Mouse (Mus musculus) liver, postnatal 0 days (tissue): ENCODE data around the gene Acox2. TPM values are rescaled to one million over a fixed set of nuclear protein-coding genes. Genes with fewer than 3 reads are reported as not detected.

ENCODE experiments used
- ATAC-seq: fragments of 200-750 bp; cut with Nextera tagmentation; 2 replicates; pipeline ENCODE4 v1.8.0; 2017; ENCODE audit warnings: mild to moderate bottlenecking, moderate library complexity
- DNase-seq: peaks from one replicate; pipeline ENCODE4 v3.0.0-alpha.2; 2016
- H3K27ac ChIP-seq: fragments of 300-500 bp; sonication (generic); 2 replicates; pipeline ENCODE4 v1.5.1; 2014; ENCODE audit warnings: antibody characterized with exemption, moderate library complexity, mild to moderate bottlenecking, low read depth
- H3K27me3 ChIP-seq: fragments of 300-500 bp; sonication (generic); 2 replicates; pipeline ENCODE4 v1.6.1; 2014; ENCODE audit warnings: low read length, control low read depth, mixed read lengths; ENCODE audit not compliant: insufficient read depth
- H3K36me3 ChIP-seq: fragments of 300-500 bp; sonication (generic); replicated peaks from 2 replicates; pipeline ENCODE4 v1.6.1; 2014; ENCODE audit warnings: mild to moderate bottlenecking, control low read depth, low read length, moderate library complexity, mixed read lengths; ENCODE audit not compliant: insufficient read depth
- H3K4me1 ChIP-seq: fragments of 300-500 bp; sonication (generic); 2 replicates; pipeline ENCODE4 v1.6.1; 2014; ENCODE audit warnings: antibody characterized with exemption, mild to moderate bottlenecking, control low read depth; ENCODE audit not compliant: insufficient read depth
- H3K4me2 ChIP-seq: fragments of 300-500 bp; sonication (generic); 2 replicates; pipeline ENCODE4 v1.6.1; 2014; ENCODE audit warnings: low read depth, mild to moderate bottlenecking, low read length, moderate library complexity, mixed read lengths
- H3K4me3 ChIP-seq: fragments of 300-500 bp; sonication (generic); 2 replicates; pipeline ENCODE4 v1.5.1; 2014; ENCODE audit warnings: low read depth, low read length
- H3K9ac ChIP-seq: fragments of 300-500 bp; sonication (generic); replicated peaks from 2 replicates; pipeline ENCODE4 v1.6.1; 2014; ENCODE audit warnings: mild to moderate bottlenecking, moderate library complexity
- H3K9me3 ChIP-seq: fragments of 300-500 bp; sonication (generic); 2 replicates; pipeline ENCODE4 v1.6.1; 2016; ENCODE audit warnings: mild to moderate bottlenecking, control low read depth, low read length, mixed read lengths
- CTCF ChIP-seq: sonication (generic); IDR thresholded peaks from 2 replicates; pipeline ENCODE4 v1.5.1; 2016; ENCODE audit warnings: antibody characterized with exemption, low read depth
- EP300 ChIP-seq: IDR thresholded peaks from 2 replicates; pipeline ENCODE4 v1.6.1; 2016; ENCODE audit warnings: antibody characterized with exemption, low read depth, mild to moderate bottlenecking
- WGBS: fragments of 180-500 bp; shearing (Covaris S2); extraction: QIAGEN DNeasy Blood & Tissue Kit; methylation state at CpG from one replicate; pipeline ENCODE4 v1.1.7; 2014; ENCODE audit not compliant: insufficient replicate concordance; 5-methylcytosine and 5-hydroxymethylcytosine counted together
- polyA plus RNA-seq: library from polyadenylated mRNA; unstranded; fragments of >200 nt; fragmentation: Nextera tagmentation; extraction: Ambion mirVana; gene quantifications from 2 replicates; pipeline ENCODE4 v1.2.1, GENCODE M21; 2015

Gene Acox2
- polyA plus RNA-seq, 1 experiment from 2014 or later, result 66.7 TPM

- TF ChIP-seq CTCF (no peak), EP300 (peak; percentile 44; the same call in 1 of the 2 replicates)
- Histone ChIP-seq H3K9ac (no peak overlapping the region), H3K4me3 (no peak overlapping the region), H3K4me2 (0 out of 2 replicates have a peak overlapping the region, but pooled peaks have one; percentile 2), H3K27ac (no peak overlapping the region), H3K4me1 (peaks cover 4% of the 10 kb centered on the region; the same call in 1 of the 2 replicates), H3K27me3 (no peaks in the 10 kb centered on the region), H3K36me3 (0 out of 2 replicates have a peak, but pooled peaks cover 9% of the 10 kb centered on the region), H3K9me3 (no peaks in the 10 kb centered on the region)
- ATAC-seq (peak; percentile 62), DNase-seq (peak; percentile 10)
- WGBS, result 67% methylated on average over 9 of the region's 9 CpGs
Measured at GRCm38 (mm10) chr14:8229367-8230019, 29.7 kb downstream of the Acox2 start.

- Histone ChIP-seq H3K4me3 (no peak overlapping the region), H3K27me3 (no peaks in the 10 kb centered on the region), H3K9me3 (no peaks in the 10 kb centered on the region), H3K36me3 (peaks cover 15% of the 10 kb centered on the region; the same call in 1 of the 2 replicates), H3K27ac (no peak overlapping the region), H3K4me1 (peaks cover 3% of the 10 kb centered on the region), H3K9ac (no peak overlapping the region), H3K4me2 (no peak overlapping the region)
- 0 out of 2 replicates have a peak, but pooled peaks have one; percentile 18 for TF ChIP-seq EP300
- TF ChIP-seq CTCF, result no peak
- ATAC-seq, result no peak
- WGBS, result 67% methylated on average over 2 of the region's 2 CpGs
- no peak for DNase-seq
Measured at GRCm38 (mm10) chr14:8224805-8225204, 34.3 kb downstream of the Acox2 start.

GRCm38 (mm10) chr14:8223506-8224293 lies 35.5 kb downstream of the Acox2 start:
- Histone ChIP-seq H3K27me3 (no peaks in the 10 kb centered on the region), H3K36me3 (peaks cover 15% of the 10 kb centered on the region; the same call in 1 of the 2 replicates), H3K27ac (no peak overlapping the region), H3K9ac (no peak overlapping the region), H3K4me2 (peak overlapping the region; percentile 14; the same call in 1 of the 2 replicates), H3K4me3 (no peak overlapping the region), H3K9me3 (no peaks in the 10 kb centered on the region), H3K4me1 (peaks cover 5% of the 10 kb centered on the region)
- ATAC-seq (peak; percentile 59), DNase-seq (peak; percentile 12)
- 45% methylated on average over 10 of the region's 10 CpGs for WGBS
- TF ChIP-seq EP300, result peak; percentile 85
- no peak for TF ChIP-seq CTCF

- no peaks in the 10 kb centered on the region for H3K9me3 ChIP-seq
- H3K4me2 ChIP-seq, result no peak overlapping the region
- H3K36me3 ChIP-seq, result peaks cover 12% of the 10 kb centered on the region; the same call in 1 of the 2 replicates
- 92% methylated on average over 16 of the region's 16 CpGs for WGBS
- TF ChIP-seq CTCF, result no peak
- no peak for TF ChIP-seq EP300
- H3K4me3 ChIP-seq, result no peak overlapping the region
- no peak for ATAC-seq
- DNase-seq, result peak; percentile 10
- no peak overlapping the region for H3K27ac ChIP-seq
- no peak overlapping the region for H3K9ac ChIP-seq
- no peaks in the 10 kb centered on the region for H3K27me3 ChIP-seq
- H3K4me1 ChIP-seq, result peaks cover 10% of the 10 kb centered on the region
Measured at GRCm38 (mm10) chr14:8222561-8222960, 36.6 kb downstream of the Acox2 start.

GRCm38 (mm10) chr14:8220912-8221311 lies 38.2 kb downstream of the Acox2 start:
- no peak overlapping the region for H3K9ac ChIP-seq
- peaks cover 21% of the 10 kb centered on the region for H3K4me1 ChIP-seq
- no peaks in the 10 kb centered on the region for H3K9me3 ChIP-seq
- H3K4me2 ChIP-seq, result no peak overlapping the region
- H3K27ac ChIP-seq, result no peak overlapping the region
- peaks cover 12% of the 10 kb centered on the region; the same call in 1 of the 2 replicates for H3K36me3 ChIP-seq
- DNase-seq, result peak; percentile 10
- no peak overlapping the region for H3K4me3 ChIP-seq
- no peaks in the 10 kb centered on the region for H3K27me3 ChIP-seq
- ATAC-seq, result peak; percentile 56
- TF ChIP-seq EP300, result no peak
- no peak for TF ChIP-seq CTCF
- 64% methylated on average over 2 of the region's 2 CpGs for WGBS

GRCm38 (mm10) chr14:8220306-8220705 lies 38.8 kb downstream of the Acox2 start:
- Histone ChIP-seq H3K9ac (no peak overlapping the region), H3K4me2 (no peak overlapping the region), H3K27me3 (no peaks in the 10 kb centered on the region), H3K9me3 (no peaks in the 10 kb centered on the region), H3K4me1 (peaks cover 25% of the 10 kb centered on the region), H3K4me3 (no peak overlapping the region), H3K27ac (no peak overlapping the region), H3K36me3 (peaks cover 11% of the 10 kb centered on the region; the same call in 1 of the 2 replicates)
- DNase-seq (peak; percentile 44), ATAC-seq (peak; percentile 58)
- TF ChIP-seq EP300 (no peak), CTCF (peak; percentile 70)
- 51% methylated on average over 7 of the region's 7 CpGs for WGBS
